Mouse (Mus musculus) ES-CJ7 (cell line): ENCODE results near the gene Hoxa11.

Experiments
- DNase-seq: peaks from one replicate; pipeline ENCODE4 v3.0.0; 2011; ENCODE audit warnings: low read depth, low spot score

The Hoxa11 gene

DNA sequence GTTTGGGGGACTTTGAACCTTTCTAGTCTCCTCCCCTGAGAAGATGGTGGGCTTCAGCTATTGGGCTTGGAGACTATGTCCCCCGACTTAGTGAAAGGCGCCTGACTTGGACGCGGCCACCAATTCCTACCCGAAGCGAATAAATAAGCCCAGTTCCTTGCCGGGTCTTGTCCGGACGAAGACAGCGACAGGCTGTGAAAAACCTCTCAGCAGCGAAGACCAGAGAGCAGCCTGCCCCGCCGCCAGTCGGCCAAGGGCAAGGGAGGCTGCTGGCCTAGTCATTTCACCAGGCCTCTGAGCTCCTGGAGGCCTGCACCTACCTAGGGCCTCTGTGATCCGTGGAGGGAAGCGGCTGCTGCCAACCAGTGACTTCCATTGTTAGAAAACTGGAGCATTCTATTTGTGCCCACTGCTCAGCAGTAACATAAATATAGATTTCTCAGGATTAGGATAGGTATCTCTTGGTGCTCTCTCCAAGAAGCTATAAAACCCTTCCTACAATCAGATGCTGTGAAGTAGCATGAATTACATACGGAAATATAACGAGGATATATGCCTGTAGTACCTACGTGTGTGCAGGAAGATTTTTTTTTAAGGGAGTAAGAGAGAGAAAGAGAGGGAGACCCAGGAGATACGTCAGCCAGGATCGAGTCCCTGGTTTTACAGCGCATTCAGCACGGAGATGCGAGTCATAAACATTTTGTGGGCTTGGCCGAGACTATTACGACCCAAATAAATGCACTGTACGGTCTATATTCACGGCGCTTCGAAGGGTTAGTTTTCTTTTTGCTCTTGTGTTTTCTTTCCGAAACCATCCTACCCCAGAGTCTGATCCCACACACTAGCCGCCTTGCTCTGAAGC, 25.4 kb downstream of the Hoxa11 start:
- DNase-seq, result no peak

- DNase-seq, result no peak
Measured at GRCm38 (mm10) chr6:52219234-52219942, 26.2 kb downstream of the Hoxa11 start.

DNA sequence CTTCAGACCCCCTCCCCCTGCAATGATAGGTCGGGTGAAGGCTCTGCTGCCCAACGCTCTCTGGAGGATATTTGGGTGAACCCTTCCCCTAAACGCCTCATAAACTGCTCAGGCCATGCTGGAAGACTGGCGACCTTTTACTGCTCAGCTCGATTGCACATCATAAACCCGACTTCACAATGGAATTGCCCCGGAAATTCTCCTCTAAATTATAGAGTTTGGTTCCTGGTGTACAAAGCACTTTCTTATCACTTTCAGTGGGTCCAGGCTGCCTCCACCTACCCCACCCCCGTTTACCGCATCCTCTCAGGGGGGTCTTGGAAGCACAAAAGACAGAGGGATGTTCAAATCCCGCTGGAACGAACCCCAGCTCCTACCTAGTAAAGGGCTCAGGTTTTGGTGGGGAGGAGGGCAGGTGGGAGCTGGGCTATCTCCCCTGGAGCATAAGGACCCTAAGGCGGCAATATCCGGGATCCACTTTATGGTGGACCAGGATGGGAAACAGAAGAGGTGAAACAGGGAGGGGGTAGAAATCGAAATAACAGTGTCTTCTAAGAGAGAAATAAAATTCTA, 26.9 kb downstream of the Hoxa11 start:
- DNase-seq, result no peak

DNA sequence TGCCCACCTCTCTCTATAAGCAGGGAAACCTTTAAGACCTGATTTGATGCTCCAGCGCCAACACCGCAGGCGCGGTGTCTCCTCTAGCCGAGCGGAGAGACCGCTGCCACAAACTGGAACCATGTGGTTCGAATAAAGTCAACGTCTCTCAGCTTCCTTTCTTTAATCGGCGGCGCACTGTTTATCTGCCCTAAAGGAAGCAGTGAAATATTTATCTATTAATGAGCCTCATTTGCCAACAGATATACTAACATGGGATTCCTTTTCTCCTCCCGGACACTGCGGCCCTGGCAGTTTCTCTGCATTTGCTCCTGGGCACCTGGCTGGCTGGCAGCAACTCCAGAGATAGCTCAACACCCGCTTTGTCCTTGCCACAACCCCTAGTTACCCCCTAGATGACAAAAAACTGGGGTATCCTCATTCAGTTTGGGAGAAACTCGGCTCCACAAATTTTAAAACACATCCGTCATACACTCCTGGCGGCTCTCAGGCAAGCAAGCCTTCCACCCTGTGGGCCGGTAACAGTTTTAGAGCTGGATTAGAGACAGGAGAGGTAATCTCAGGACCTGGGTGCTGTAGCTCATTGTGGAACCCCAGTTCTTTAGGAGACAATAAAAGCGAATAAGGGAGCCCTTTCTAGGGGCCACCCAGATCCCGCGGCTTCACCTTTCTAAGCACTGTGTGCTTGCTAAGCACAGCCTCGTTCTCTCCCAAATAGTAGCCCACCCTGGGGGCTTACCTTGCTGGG, 27.5 kb downstream of the Hoxa11 start:
- peak; percentile 36 for DNase-seq

- DNase-seq, result peak; percentile 82
Measured at GRCm38 (mm10) chr6:52217459-52217768, 28.2 kb downstream of the Hoxa11 start.

DNA sequence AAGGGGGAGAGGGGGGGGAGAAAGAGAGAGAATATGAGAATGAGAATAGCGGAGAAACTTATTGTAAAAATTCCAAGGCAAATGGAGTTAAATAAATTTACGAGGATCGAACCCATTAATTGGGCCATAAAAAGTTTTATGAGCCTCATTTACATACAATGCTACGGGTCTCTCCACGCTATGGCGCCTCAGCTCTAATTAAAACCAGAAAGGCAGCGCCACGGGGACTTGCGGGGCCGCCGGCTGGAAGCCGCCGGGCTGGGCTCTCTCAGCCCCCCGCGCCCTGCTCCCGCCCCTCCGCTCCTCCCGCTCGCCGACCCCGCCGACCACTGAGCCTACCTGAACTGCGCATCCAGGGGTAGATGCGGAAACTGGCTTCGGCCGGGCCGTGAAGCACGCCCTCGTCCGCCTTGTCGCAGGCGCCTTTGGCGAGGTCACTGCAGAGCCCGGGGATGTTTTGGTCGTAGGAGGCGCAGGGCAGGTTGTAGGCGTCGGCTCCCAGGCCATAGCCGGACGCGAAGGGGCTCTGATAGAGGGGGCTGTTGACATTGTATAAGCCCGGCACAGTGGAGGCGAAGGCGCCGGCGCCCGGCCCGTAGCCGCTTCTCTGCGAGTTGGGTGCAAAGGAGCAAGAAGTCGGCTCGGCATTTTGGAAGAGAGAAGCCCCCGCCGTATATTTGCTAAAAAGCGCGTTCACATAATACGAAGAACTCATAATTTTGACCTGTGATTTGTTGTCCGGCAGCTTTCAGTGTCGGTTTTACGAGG, 28.7 kb downstream of the Hoxa11 start:
- peak; percentile 56 for DNase-seq

DNA sequence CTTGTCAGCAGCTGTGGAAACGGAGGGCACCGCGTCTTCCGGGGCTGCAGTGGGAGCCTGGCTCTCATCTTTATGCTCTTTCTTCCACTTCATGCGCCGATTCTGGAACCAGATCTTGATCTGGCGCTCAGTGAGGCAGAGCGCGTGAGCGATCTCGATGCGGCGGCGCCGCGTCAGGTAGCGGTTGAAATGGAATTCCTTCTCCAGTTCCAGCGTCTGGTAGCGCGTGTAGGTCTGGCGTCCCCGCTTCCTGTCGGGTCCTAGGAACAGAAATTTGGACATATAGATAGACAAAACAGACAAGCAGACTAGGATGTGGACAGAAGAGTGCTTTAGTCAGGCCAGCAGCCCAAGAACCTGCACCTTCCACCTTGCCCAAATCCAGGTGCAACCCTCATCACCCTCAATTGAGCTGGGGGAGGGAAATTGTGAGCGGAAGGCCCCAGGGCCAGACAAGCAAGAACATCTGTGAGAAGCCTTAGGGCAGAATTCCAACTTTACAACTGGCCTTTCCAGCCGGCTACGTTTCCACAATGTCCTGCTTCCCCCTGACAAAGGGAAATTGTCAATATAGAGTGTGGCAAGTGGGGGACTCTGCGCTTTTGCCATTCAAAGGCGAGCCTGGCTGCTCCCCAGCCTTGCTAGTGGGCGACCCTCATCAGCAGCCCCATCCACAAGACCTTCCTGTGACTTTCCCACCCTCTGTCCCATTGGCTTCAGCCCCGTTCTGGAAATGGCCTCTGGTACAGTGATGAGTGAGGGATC, 29.7 kb downstream of the Hoxa11 start:
- DNase-seq, result peak; percentile 48

- DNase-seq, result peak; percentile 20
Measured at GRCm38 (mm10) chr6:52215070-52215469, 30.5 kb downstream of the Hoxa11 start.

DNA sequence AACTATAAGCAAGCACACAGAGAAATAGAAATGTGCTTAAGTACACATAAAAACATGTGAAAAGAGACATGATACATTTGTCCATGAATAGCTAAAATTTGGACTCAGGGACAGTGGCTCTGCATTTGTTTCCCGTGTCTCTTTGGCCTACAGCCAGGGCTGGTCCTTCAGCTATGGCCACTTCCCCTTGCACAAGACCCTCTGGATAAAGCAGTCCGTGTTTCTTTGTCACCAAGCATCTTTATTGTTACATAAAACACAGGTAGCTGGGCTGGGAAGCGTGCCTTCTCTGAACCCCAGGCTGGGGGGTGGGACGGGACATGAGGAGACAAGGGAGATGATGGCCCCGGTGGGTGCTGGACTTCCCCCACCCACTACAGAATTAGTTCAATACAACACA, 31.3 kb downstream of the Hoxa11 start:
- no peak for DNase-seq

DNA sequence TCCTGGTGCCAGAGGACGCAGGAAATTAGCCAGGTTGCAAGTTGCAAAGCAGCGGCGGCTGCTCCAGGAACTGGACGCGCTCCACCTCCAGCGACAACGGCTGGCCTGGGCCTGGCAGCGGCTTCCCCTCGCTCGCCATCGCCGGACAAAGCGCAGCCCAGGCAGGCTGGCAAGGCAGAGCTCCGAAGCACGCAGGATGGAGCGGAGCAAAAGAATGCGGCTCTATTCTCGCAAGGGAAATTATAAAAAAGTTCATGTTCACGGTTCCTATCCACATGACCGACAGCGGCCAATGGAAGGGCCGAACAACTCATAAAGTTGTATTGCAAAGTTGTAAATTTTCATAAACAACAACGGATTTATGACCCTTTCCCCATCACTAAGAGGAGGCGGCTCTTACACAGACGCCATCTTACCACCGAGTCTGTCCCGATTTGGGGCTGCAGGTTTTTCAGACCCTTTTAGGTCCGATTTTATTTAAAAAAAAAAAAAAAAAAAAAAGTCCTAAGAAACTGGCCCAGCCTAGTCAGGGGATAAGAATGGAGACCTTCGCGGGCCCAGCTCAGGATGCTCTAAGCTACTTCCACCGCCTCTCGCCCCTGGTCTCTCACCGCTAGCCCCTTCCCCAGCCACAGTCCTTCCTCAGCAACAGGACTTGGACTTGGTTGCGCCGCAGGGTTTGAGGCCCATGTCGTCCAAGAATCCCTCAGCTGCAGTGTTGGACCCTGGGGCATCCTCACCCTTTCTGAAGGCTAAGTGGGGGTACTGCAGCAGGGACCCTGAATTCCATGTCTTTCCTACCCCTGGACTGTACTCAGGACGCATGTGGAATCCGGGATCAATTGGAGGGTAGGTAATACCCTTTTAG, 32.3 kb downstream of the Hoxa11 start, which contains the start of the genes Hoxa3 and Gm28308:
Gene Hoxa3, minus strand, starts transcription at position 218 of the 868 bp plus-strand sequence.
Gene Gm28308, minus strand, starts transcription at position 221 of the 868 bp plus-strand sequence.
- peak; percentile 28 for DNase-seq

GRCm38 (mm10) chr6:52212556-52213118, 33.0 kb downstream of the Hoxa11 start:
- peak; percentile 43 for DNase-seq

GRCm38 (mm10) chr6:52211961-52212360, 33.6 kb downstream of the Hoxa11 start:
- DNase-seq, result peak; percentile 21

DNA sequence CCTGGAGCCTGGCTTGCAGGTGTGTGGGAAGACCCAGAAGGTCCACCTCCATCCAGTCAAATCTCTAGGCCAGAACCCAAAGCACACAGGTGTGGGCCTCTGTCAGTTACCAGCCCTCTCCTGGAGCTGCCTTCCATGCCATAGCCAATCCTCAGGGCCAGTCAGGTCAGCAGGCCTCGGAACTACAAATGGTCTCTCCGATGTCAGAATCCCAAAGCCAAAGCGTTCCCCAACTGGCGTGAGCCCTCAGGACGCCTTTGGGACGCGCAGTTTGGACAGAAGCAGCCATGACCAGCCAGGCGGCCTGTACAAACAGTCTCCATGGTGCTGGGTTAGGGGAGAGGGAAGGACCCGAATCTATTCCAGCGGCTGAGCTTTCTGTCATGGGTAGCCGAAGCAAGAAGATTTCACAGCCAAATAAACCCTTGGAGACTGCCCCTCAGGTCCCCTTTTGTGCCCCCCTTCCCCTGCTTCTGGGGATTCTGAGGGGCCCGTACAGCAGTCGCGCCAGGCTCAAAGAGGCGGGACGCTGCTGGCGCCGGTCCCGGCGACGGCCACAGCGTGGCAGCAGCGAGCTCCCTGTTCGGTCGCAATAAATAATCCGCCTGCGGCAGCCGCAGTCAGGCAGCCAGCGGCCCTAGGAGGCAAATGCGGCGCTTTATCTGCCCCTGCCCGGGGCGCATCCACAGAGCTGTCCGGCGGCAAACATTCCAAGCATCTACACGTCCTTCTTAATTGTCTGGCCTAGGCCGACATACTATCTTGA, 34.3 kb downstream of the Hoxa11 start:
- peak; percentile 81 for DNase-seq

DNA sequence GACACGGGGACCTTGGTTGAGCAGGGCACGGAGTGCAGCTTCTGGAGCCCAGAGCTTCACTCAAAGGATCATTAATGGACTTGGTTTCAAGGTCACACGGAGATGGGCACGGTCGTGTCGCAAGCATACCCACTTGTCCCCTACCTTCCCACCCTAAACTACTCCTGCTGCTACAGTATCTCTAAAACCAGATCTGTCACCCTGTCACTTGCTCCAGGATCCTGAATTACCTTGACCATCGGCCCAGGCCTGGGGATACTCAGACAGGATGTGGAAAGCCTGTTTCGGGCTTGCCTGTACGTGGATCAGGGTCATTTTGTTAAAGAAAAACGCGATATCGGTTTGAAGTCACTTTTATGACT, 35.9 kb downstream of the Hoxa11 start:
- DNase-seq, result no peak

- DNase-seq, result peak; percentile 34
Measured at GRCm38 (mm10) chr6:52208868-52209684, 36.5 kb downstream of the Hoxa11 start.

- DNase-seq, result peak; percentile 47
Measured at GRCm38 (mm10) chr6:52208072-52208867, 37.3 kb downstream of the Hoxa11 start, which contains the start of gene Hoxa6. TSS of gene Hoxa6 (minus strand) at chr6:52208722.

DNA sequence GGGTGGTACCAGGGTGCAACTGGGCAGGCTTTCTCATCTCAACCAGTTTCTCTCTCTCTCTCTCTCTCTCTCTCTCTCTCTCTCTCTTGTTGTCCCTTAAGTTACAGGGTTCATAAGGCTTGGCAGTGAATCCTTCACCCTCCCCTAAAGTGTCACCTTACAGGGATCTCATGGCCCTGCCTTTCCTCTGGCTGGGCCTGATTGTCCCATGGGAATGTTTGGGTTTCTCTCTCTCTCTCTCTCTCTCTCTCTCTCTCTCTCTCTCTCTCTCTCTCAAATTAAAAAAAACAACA, 38.0 kb downstream of the Hoxa11 start:
- no peak for DNase-seq
